Mouse (Mus musculus): Measurements from ENCODE around the gene Tiam1. TPM values are rescaled to one million over a fixed set of nuclear protein-coding genes. Genes with fewer than 3 reads are reported as not detected.

The Tiam1 gene
- polyA plus RNA-seq, 1 experiment from 2014 or later, result 23.6 TPM

- no peak overlapping the region for H3K27ac ChIP-seq (replicated peaks)
- peak; percentile 12; the same call in 1 of the 2 replicates for ATAC-seq (ENCODE audit: low FRiP score)
- H3K9me3 ChIP-seq (replicated peaks), result no peaks in the 10 kb centered on the region
- H3K4me3 ChIP-seq (replicated peaks), result no peak overlapping the region
- H3K9ac ChIP-seq (replicated peaks), result no peak overlapping the region; the same call in 1 of the 2 replicates
- WGBS, result 7% methylated on average over 6 of the region's 6 CpGs
- peaks cover 30% of the 10 kb centered on the region for H3K4me1 ChIP-seq
- no peaks in the 10 kb centered on the region for H3K36me3 ChIP-seq
- peak overlapping the region; percentile 22 for H3K4me2 ChIP-seq
- H3K27me3 ChIP-seq (replicated peaks), result no peaks in the 10 kb centered on the region
Measured at GRCm38 (mm10) chr16:89944050-89944449, 199.5 kb downstream of the Tiam1 start.

GRCm38 (mm10) chr16:89943267-89943971 lies 200.2 kb downstream of the Tiam1 start:
- H3K27ac ChIP-seq (replicated peaks), result no peak overlapping the region
- peak overlapping the region; percentile 22 for H3K4me2 ChIP-seq
- no peaks in the 10 kb centered on the region for H3K36me3 ChIP-seq
- H3K9me3 ChIP-seq (replicated peaks), result no peaks in the 10 kb centered on the region
- peaks cover 30% of the 10 kb centered on the region for H3K4me1 ChIP-seq
- ATAC-seq (ENCODE audit: low FRiP score), result 0 out of 2 replicates have a peak, but pooled peaks have one; percentile 22
- H3K9ac ChIP-seq (replicated peaks), result no peak overlapping the region; the same call in 1 of the 2 replicates
- no peaks in the 10 kb centered on the region for H3K27me3 ChIP-seq (replicated peaks)
- WGBS, result 10% methylated on average over 19 of the region's 19 CpGs
- H3K4me3 ChIP-seq (replicated peaks), result no peak overlapping the region

GRCm38 (mm10) chr16:89940696-89941095 lies 202.9 kb downstream of the Tiam1 start:
- H3K4me3 ChIP-seq (replicated peaks), result no peak overlapping the region
- H3K9me3 ChIP-seq (replicated peaks), result no peaks in the 10 kb centered on the region
- WGBS, result 88% methylated on average over 8 of the region's 8 CpGs
- peaks cover 31% of the 10 kb centered on the region for H3K4me1 ChIP-seq
- ATAC-seq (ENCODE audit: low FRiP score), result no peak
- no peak overlapping the region for H3K27ac ChIP-seq (replicated peaks)
- no peak overlapping the region for H3K9ac ChIP-seq (replicated peaks)
- no peaks in the 10 kb centered on the region for H3K27me3 ChIP-seq (replicated peaks)
- no peaks in the 10 kb centered on the region for H3K36me3 ChIP-seq
- H3K4me2 ChIP-seq, result no peak overlapping the region

GRCm38 (mm10) chr16:89938277-89938676 lies 205.3 kb downstream of the Tiam1 start:
- 28% methylated on average over 7 of the region's 7 CpGs for WGBS
- H3K27me3 ChIP-seq (replicated peaks), result no peaks in the 10 kb centered on the region
- H3K9me3 ChIP-seq (replicated peaks), result no peaks in the 10 kb centered on the region
- H3K4me2 ChIP-seq, result no peak overlapping the region
- H3K36me3 ChIP-seq, result no peaks in the 10 kb centered on the region
- no peak for ATAC-seq (ENCODE audit: low FRiP score)
- no peak overlapping the region for H3K9ac ChIP-seq (replicated peaks)
- no peak overlapping the region for H3K27ac ChIP-seq (replicated peaks)
- peaks cover 19% of the 10 kb centered on the region for H3K4me1 ChIP-seq
- H3K4me3 ChIP-seq (replicated peaks), result no peak overlapping the region

- ATAC-seq (ENCODE audit: low FRiP score), result no peak
- no peak overlapping the region for H3K9ac ChIP-seq (replicated peaks)
- WGBS, result 72% methylated on average over 6 of the region's 6 CpGs
- no peak overlapping the region for H3K27ac ChIP-seq (replicated peaks)
- H3K4me2 ChIP-seq, result no peak overlapping the region
- no peaks in the 10 kb centered on the region for H3K36me3 ChIP-seq
- no peaks in the 10 kb centered on the region for H3K9me3 ChIP-seq (replicated peaks)
- H3K4me3 ChIP-seq (replicated peaks), result no peak overlapping the region
- H3K4me1 ChIP-seq, result peaks cover 16% of the 10 kb centered on the region
- no peaks in the 10 kb centered on the region for H3K27me3 ChIP-seq (replicated peaks)
Measured at GRCm38 (mm10) chr16:89936571-89936970, 207.0 kb downstream of the Tiam1 start.

- H3K4me3 ChIP-seq (replicated peaks), result no peak overlapping the region
- H3K27me3 ChIP-seq (replicated peaks), result no peaks in the 10 kb centered on the region
- H3K4me1 ChIP-seq, result peaks cover 16% of the 10 kb centered on the region
- H3K9ac ChIP-seq (replicated peaks), result no peak overlapping the region
- no peak overlapping the region for H3K4me2 ChIP-seq
- no peaks in the 10 kb centered on the region for H3K36me3 ChIP-seq
- WGBS, result 63% methylated on average over 12 of the region's 12 CpGs
- no peak overlapping the region for H3K27ac ChIP-seq (replicated peaks)
- no peaks in the 10 kb centered on the region for H3K9me3 ChIP-seq (replicated peaks)
- ATAC-seq (ENCODE audit: low FRiP score), result no peak
Measured at GRCm38 (mm10) chr16:89935398-89935797, 208.2 kb downstream of the Tiam1 start.

GRCm38 (mm10) chr16:89934616-89935015 lies 209.0 kb downstream of the Tiam1 start:
- no peaks in the 10 kb centered on the region for H3K9me3 ChIP-seq (replicated peaks)
- no peaks in the 10 kb centered on the region for H3K27me3 ChIP-seq (replicated peaks)
- H3K9ac ChIP-seq (replicated peaks), result no peak overlapping the region
- H3K36me3 ChIP-seq, result no peaks in the 10 kb centered on the region
- no peak overlapping the region for H3K27ac ChIP-seq (replicated peaks)
- H3K4me1 ChIP-seq, result peaks cover 16% of the 10 kb centered on the region
- H3K4me3 ChIP-seq (replicated peaks), result no peak overlapping the region
- ATAC-seq (ENCODE audit: low FRiP score), result no peak
- WGBS, result 76% methylated on average over 10 of the region's 10 CpGs
- H3K4me2 ChIP-seq, result no peak overlapping the region

- no peak for ATAC-seq (ENCODE audit: low FRiP score)
- 75% methylated on average over 7 of the region's 7 CpGs for WGBS
Measured at GRCm38 (mm10) chr16:89933976-89934375, 209.6 kb downstream of the Tiam1 start.

GRCm38 (mm10) chr16:89928611-89929010 lies 215.0 kb downstream of the Tiam1 start:
- Histone ChIP-seq H3K4me2 (no peak overlapping the region), H3K27me3 (replicated peaks) (no peaks in the 10 kb centered on the region), H3K4me1 (peaks cover 13% of the 10 kb centered on the region), H3K9ac (replicated peaks) (no peak overlapping the region), H3K27ac (replicated peaks) (no peak overlapping the region), H3K36me3 (no peaks in the 10 kb centered on the region), H3K4me3 (replicated peaks) (no peak overlapping the region), H3K9me3 (replicated peaks) (no peaks in the 10 kb centered on the region)
- ATAC-seq (ENCODE audit: low FRiP score), result no peak
- WGBS, result 80% methylated on average over 7 of the region's 7 CpGs

More at GRCm38 (mm10) chr16:89933976-89934375, 209.6 kb downstream of the Tiam1 start:
- Histone ChIP-seq H3K36me3 (no peaks in the 10 kb centered on the region), H3K27ac (replicated peaks) (no peak overlapping the region), H3K9me3 (replicated peaks) (no peaks in the 10 kb centered on the region), H3K9ac (replicated peaks) (no peak overlapping the region), H3K4me3 (replicated peaks) (no peak overlapping the region), H3K4me1 (peaks cover 12% of the 10 kb centered on the region), H3K27me3 (replicated peaks) (no peaks in the 10 kb centered on the region), H3K4me2 (no peak overlapping the region)

GRCm38 (mm10) chr16:89924249-89924890 lies 219.2 kb downstream of the Tiam1 start:
- Histone ChIP-seq H3K4me2 (peak overlapping the region; percentile 22; the same call in 1 of the 2 replicates), H3K27me3 (replicated peaks) (no peaks in the 10 kb centered on the region), H3K4me1 (peaks cover 17% of the 10 kb centered on the region), H3K9ac (replicated peaks) (no peak overlapping the region), H3K36me3 (no peaks in the 10 kb centered on the region), H3K27ac (replicated peaks) (0 out of 2 replicates have a peak overlapping the region, but pooled peaks have one; percentile 7), H3K9me3 (replicated peaks) (no peaks in the 10 kb centered on the region), H3K4me3 (replicated peaks) (no peak overlapping the region)
- WGBS, result 30% methylated on average over 14 of the region's 14 CpGs
- ATAC-seq (ENCODE audit: low FRiP score), result peak; percentile 35; the same call in 1 of the 2 replicates

GRCm38 (mm10) chr16:89923311-89923710 lies 220.3 kb downstream of the Tiam1 start:
- H3K27ac ChIP-seq (replicated peaks), result no peak overlapping the region
- WGBS, result 78% methylated on average over 8 of the region's 8 CpGs
- H3K9me3 ChIP-seq (replicated peaks), result no peaks in the 10 kb centered on the region
- ATAC-seq (ENCODE audit: low FRiP score), result no peak
- H3K9ac ChIP-seq (replicated peaks), result no peak overlapping the region
- no peak overlapping the region for H3K4me2 ChIP-seq
- H3K36me3 ChIP-seq, result no peaks in the 10 kb centered on the region
- no peak overlapping the region for H3K4me3 ChIP-seq (replicated peaks)
- no peaks in the 10 kb centered on the region for H3K27me3 ChIP-seq (replicated peaks)
- peaks cover 17% of the 10 kb centered on the region for H3K4me1 ChIP-seq

GRCm38 (mm10) chr16:89922458-89922857 lies 221.1 kb downstream of the Tiam1 start:
- ATAC-seq (ENCODE audit: low FRiP score), result no peak
- WGBS, result 91% methylated on average over 8 of the region's 8 CpGs
- H3K27me3 ChIP-seq (replicated peaks), result no peaks in the 10 kb centered on the region

More at GRCm38 (mm10) chr16:89922458-89922857, 221.1 kb downstream of the Tiam1 start:
- no peak overlapping the region for H3K27ac ChIP-seq (replicated peaks)
- no peak overlapping the region for H3K4me2 ChIP-seq
- no peak overlapping the region for H3K4me3 ChIP-seq (replicated peaks)
- no peaks in the 10 kb centered on the region for H3K36me3 ChIP-seq
- no peak overlapping the region for H3K9ac ChIP-seq (replicated peaks)
- peaks cover 19% of the 10 kb centered on the region for H3K4me1 ChIP-seq
- H3K9me3 ChIP-seq (replicated peaks), result no peaks in the 10 kb centered on the region
